Mouse (Mus musculus) forebrain, embryonic 15.5 days (tissue): ENCODE data around the gene Tbx2. TPM values are rescaled to one million over a fixed set of nuclear protein-coding genes. Genes with fewer than 3 reads are reported as not detected.

Experiments used
- polyA plus RNA-seq: library from polyadenylated mRNA; unstranded; fragments of >200 nt; fragmentation: Nextera tagmentation; extraction: Ambion mirVana; gene quantifications from 2 replicates; pipeline ENCODE4 v1.2.1, GENCODE M21; 2015

Gene Tbx2
- polyA plus RNA-seq, 1 experiment from 2014 or later, result 0.76 TPM

Other genes starting within 250 kb of the Tbx2 start
- gene Gm11444, start 17.8 kb downstream of the Tbx2 start, polyA plus RNA-seq, result not detected in 2 replicates
- 0.11 and 0.25 TPM in 2 replicates for gene Tbx4, start 53.9 kb downstream of the Tbx2 start, polyA plus RNA-seq